Mouse (Mus musculus) thymus, postnatal 25 days (tissue): ENCODE results near the gene Cdk5rap3.

Experiments
- DNase-seq: peaks from one replicate; pipeline ENCODE4 v3.0.0; 2022

Gene Cdk5rap3

DNA sequence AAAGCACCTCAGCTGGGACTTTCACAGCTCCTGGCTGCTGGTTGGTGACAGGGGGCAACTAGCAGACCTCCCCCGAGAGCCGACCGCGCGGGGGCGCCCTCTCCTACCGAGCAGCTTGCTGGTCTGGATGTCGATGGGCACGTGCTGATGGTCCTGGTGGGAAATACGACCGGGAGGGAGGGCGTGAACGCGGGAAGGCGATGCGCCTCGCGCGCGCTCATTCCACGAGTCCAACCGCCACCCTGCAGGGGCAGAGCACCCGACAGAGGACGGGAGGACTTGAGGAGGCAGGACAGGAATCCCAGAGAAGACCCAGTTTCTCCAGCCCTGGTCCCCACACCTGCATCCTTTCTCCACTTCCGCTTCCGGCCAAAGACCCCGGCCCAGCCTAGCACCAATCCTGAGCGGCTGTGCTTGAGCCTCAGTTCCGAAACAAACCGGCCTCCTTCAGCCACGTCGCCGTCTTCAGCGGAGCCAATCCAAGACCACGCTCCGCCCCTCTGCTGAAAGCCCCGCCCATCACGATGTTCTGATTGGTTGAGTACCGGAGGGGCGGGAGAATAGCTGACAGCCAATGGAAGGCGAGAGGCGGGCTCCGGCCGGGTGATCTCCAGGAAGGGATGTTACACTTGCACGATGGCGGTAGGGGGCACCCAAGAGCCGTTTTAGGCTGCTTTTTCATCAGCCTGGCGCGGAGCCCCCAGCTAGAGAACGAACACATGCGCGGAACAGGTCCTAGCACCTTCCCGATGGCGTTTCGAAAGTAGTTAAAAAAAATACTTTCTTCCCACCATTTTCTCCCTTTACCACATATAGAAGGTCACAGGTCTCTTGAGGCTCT, at the start of gene Cdk5rap3:
TSS of gene Cdk5rap3 (minus strand) at position 453 of the 841 bp plus-strand sequence.
- DNase-seq = peak; percentile 100

DNA sequence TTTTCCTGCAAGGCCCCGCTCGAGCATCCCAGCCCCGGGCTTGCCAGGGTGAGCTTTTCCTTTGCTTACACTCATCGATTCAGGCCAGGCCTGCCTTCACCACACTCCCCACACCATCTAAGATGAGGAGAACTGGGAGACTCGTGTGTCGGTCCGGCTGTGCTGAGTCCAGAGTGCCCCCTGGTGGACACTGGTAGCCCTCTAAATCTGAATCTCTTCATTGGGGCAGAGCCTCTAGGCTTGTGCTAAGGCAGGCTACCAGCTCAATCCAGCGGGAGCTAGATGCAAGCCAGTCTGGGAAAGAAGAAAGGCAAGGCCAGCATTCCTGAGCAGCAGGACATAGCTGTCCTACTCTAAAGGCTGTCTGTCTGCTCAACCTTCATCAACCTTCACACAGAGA, 47.3 kb upstream of the Cdk5rap3 start:
- DNase-seq = peak; percentile 89

DNA sequence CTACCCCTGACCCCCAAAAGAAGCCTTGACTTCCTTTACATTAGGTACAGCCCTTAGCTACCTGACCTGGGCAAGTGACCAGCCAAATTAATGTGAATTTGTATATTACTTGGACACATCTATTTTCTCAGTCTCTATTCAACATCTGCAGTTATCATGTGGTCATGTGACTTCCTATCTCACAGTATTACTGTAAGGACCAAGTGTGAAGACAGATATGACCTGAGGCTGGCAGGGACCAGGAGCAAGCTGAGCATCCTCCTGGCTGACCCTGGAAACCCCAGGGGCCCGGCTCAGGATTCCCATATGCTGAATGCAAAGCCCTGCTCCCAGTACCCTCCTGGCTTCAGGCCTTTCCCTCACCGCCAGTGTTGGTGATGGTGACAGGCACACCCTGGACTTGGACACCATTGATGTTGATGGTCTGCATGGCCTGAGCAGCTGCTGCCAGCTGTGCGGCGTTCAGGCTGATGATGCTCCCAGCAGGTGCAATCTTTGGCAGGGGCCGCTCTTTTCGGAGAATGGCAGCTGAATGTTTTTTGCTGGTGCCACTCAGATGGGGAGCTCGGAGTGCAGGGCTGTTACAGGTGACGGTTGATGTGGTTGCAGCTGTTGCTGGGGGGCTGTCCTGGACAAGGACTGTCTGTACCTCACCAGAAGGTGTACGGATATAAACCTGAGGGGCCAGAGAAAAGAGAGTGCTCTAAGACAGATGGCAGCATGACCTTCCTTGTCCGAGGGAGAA, 40.9 kb upstream of the Cdk5rap3 start:
- peak; percentile 69 for DNase-seq

DNA sequence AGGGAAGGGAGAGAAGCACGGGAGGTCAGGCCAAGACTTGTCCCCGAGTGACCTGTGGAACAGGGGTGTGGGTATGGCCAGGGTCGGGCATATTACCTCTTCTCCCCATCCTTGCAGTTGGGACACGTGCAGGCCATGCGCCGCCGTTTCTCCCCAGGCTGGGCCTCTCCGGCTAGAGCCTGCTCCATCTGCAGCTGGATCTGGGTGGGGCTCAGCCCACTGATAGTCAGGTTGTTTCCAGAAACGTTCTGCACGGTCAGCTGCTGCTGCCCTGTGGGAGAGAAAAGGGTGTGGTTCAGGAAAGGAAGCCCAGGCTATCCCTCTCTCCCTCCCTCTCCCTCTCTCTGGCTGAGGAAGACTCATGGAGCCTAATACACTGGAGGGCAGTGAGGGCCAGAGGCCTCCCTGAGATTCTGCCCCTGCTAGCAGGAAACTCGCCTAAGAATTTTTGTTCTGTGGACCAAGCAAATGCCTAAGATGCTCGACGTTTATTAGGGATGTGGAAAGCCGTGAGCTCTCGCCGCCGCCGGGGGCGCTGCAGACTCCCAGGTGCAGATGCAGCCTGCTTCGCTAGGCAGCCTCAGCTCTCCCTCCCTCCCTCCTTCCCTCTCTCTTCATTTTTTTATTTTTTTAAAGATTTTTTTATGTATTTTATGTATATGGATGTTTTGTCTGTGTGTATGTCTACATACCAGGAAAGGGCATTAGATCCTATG, 39.9 kb upstream of the Cdk5rap3 start:
- no peak for DNase-seq

DNA sequence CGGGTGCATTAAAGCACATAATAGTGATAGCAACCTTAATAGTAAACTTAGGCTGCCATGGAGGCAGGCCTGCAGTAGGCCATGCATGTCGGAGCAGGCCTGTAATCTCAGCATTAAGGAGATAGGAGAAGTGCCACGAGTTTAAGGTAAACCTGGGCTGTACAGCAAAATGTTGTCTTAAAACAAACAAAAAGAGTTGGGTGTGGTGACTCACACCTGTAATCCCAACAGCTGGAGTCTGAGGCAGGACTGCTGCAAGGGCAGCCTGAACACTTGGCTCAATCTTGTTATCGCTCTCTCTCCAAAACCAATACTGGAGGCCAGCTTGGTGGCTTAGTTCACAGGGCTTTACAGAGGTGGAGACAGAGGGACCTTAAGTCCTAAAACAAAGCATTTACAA, 38.8 kb upstream of the Cdk5rap3 start:
- DNase-seq = no peak

DNA sequence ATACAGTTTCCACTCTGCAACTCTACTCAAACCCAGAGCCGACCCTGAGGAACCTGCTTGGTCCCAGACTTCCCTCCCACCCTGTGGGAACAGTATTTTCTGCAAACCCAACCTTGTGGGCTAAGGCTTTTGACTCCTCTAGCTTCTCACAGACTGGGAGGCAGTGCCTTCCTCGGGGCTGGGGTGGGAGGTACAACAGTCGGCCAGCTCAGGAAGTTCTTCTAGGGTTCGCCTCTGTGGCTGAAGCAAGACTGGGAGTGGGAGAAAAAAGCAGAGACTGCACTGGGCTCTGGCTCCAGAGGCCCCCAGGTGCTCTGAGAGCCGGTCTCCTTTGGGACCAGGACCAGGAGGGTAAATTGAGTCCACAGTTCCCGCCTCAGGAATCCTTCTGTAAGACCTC, 36.6 kb upstream of the Cdk5rap3 start:
- DNase-seq = peak; percentile 45

DNA sequence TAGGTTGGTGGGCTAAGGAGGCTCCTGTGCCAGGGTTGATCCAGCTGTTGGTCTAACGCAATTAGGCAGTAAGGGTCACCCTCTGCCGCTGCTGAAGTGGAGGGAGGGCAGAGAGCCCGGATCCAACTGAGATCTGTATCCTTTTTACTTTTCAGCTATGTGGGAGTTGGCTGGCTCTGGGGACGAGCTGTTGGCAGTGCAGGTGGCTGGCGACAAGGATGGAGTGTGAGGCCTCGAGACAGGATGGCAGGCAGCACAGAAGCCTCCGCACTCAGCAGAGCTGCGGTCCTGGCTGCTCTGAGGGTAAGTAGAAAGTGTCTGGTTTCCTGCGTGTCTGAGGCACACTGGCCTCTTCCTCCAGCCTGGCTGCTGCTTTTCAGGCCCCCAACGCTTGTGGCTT, 36.1 kb upstream of the Cdk5rap3 start:
- DNase-seq = peak; percentile 52

DNA sequence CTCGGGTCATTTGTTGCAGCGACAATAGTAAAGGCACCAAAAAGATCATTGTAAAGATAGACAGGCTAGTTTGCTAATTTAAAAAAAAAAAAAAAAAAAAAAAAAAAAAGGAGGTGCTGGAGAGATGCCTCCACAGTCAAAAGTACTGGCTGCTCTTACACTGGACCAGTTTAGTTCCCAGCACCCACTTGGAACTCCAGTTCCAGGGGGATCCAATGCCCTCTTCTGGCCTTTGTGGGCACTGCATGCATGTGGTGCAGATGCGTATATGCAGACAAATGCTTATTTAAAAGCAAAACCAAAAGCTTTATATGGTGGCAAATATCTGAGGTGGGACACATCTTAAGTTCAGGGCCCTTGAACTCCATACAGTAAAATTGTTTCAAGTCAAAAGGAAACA, 34.5 kb upstream of the Cdk5rap3 start:
- DNase-seq = peak; percentile 36

DNA sequence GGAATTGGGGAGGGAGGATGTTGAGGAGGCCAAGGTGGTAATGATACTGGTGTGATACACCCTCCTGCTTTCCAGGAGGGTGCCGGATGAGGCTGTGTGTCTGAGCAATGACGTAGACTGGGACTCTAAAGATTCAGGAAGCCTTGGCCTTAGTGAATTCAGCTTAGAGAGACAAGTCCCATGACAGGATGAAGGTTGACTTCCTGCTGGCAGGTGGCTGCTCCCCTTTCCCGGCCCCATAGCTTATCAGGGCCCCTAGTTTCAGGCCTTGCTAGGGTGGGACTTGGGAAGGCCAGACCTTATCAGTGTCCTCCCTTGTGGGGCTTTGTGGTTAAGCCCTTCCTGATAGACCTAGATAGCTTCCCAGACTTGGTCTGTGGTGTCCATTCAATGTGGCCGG, 31.6 kb upstream of the Cdk5rap3 start:
- DNase-seq = no peak

DNA sequence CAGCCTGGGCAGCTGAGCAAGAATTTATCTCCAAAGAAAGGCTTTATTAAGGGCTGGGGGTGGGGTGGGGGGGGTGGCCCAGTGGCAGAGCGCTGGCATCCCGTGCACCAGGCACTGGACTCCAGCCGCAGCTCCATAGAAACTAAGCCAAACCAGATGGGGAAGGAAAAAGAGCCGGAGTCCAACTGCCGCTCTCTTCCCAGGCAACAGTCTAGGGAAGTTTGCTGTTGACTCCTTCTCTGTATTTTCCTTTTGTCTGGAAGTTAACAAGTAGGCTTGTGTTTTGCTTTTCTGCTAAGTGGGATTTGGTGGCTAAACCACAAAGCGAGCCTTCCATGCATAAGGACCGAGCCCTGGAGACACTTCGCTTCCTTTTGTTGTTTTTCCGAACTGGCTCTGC, 30.2 kb upstream of the Cdk5rap3 start:
- DNase-seq = no peak

DNA sequence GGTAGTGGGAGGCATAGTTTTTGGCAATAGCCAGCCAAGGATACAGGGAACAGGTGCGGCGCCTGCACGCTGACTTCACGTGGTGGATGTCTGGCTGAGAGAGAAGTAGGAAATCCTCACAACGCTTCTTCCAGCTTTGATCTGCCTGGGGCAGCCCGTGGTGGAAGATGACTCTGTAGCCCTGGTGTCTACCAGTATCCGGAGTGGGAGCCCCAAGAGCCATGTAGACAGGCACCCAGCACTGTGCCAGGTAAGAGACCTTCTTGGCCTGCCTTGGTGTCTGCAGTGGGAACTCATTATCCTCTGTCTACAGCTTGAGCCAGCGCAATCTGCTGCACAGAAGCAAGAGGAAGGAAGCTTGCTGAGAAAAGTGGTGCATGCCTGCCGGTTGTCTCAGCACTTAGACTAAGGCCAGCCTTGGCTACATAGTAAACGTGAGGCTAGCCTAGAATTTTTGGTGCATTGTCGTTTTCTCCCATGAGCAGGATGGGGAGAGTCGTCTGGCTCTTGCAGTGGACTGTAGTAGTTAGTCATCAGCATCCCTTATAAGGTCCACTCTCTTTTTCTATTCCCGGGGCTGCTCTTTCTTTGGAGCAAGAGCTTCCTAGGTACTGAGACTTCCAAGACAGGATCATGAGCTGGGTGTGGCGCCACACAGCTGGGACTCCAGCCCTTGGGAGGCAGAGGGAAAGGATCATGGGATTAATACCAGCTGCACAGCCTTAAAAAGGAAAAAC, 28.7 kb upstream of the Cdk5rap3 start:
- peak; percentile 36 for DNase-seq

DNA sequence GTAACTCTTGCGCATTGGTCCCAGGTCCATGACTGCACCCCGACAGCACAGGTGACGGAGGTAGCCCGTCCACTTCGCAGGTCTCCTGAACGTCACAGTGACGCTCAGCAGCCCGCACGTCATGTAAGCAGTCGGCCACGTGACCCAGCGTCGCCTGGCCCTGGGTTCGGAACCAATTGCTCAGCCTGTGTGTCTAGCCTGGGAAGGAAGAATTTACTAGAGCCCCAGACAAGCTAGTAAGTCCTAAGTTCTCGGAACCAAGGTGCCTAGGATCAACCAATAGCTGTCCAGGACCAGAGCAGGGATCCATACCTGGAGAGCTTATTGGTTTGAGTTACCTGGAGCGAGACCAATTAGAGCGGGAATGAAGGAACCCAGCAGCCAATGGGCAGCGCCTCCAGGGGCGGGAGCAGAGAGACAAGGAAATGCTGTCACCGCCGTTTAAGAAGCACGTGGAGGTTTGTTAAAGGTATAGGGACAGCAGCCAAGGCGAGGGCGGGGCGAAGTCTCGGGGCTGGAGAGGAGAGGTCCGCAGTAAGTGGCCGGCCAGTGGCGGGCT, 27.5 kb upstream of the Cdk5rap3 start, which contains the start of gene Pnpo:
TSS of gene Pnpo (minus strand) at position 241 of the 559 bp plus-strand sequence.
- DNase-seq = peak; percentile 90

DNA sequence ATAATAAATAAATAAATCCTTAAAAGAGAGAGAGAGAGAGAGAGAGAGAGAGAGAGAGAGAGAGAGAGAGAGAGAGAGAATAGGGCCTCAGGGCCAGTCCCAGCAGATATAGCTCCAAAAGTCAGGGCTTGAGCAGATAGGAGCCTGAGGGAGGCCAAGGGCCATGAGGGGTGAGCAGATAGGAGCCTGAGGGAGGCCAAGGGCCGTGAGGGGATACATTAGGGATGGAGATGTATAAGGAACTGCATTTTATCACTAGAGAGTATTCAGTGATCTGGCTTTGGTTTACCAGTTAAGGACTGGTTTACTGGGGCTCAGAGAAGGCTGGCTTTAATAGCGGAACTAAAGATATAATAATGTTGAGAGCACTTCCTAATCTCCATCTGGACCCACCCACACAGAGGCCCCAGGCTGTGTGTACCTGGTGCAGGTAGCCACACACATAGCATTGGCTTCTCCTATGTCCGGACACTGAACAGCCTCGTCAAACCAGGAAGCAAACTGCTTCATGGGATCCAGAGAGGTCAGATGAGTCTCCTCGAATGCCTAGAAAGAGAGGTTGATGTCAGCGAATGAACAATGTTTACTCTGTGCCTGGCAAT, 25.8 kb upstream of the Cdk5rap3 start:
- no peak for DNase-seq

DNA sequence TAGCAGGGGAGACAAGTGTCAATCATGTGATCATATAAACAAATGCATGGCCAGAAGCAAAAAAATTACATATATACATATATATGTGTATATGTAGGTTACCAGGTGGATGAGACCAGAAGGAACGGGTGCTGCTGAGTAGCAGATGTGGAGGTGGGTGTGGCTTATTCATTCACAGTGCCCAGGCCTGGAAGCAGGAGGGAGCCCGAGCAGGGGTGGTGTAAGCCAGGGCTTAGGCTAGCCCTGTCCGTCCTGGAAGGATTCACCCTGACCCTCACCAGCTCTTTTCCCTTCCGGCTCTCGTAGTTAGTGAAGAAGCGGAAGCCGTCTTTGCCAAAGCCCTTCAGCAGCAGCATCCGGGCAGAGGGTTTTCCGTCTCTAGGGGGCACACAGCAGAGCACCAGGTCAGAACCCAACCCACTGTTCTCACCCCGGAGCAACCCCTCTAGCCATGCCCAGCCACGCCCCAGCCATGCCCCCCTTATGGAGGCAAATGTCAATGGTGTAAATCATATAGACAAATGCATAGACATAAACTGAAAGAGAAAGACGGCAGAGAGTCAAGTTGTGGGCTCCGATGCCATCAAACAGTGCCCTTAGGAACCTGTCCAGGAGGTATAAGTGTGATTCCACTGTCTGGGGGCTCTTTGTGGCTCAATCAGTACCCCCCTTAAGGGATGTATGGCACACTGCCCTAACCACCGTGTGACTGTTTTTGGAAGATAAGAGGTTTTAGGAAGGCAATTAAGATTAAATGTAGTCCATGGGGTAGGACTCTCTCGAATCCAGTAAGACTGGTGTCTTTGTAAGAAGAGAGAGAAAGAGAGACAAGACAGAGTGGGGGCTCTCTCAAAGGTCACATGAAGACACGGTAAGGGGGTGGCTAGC, 24.5 kb upstream of the Cdk5rap3 start:
- DNase-seq = no peak

DNA sequence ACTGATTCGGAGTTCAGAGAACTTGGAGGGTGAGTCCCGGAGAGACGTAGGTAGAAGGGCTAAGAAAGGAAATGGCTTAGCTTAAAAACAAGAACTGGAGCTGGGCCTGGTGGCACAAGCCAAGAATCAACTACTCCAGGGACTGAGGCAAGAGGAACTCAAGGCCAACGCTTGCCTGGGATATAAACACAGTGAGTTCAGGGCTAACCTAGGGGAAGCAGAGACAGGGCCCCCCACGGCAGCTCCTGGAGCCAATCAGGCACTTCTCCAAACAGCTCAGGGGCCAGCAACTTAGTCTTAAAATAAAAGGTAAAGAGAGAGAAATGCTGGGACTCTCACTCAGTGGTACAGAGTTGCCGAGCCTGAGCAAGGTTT, 22.1 kb upstream of the Cdk5rap3 start:
- DNase-seq = no peak

DNA sequence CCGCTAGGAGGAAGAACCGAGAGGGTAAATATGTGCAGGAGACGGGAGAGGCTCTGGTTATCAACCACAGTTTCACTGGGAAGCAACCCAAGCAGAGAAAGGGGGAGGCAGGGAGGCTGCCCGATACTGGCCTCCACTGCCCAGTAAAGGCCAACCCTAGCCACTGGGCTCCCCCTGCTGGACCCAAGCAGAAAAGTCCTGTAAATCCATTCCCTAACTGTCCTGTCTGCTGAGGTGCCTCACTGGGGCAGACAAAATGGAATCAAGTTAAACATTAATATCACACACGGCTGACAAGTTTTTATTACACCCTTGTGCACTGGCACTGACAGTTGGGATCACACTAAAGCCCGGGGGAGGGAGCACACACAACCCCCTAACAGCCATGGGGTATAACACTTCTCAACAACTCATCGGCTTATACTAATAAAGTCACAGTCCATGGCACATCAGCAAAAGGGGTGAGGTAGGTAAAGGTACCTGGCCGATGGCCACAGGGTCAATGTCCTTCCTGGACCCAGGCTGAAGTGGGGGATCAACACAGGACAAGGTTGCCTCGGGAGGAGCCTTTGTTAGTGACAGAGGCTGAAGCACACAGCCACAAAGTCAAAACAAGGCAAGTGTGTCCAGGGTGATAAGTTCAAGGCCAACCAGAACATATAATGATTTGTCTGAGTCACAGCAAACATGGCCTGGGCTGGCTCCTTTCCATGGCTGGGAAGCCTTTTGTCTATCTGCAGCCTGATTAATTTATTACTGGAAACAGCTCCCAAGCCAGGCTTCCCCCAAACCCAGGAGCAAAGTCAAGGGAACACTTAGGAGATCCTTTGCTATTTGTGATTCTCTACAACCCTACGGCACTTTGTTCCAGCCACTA, 21.5 kb upstream of the Cdk5rap3 start:
- no peak for DNase-seq

DNA sequence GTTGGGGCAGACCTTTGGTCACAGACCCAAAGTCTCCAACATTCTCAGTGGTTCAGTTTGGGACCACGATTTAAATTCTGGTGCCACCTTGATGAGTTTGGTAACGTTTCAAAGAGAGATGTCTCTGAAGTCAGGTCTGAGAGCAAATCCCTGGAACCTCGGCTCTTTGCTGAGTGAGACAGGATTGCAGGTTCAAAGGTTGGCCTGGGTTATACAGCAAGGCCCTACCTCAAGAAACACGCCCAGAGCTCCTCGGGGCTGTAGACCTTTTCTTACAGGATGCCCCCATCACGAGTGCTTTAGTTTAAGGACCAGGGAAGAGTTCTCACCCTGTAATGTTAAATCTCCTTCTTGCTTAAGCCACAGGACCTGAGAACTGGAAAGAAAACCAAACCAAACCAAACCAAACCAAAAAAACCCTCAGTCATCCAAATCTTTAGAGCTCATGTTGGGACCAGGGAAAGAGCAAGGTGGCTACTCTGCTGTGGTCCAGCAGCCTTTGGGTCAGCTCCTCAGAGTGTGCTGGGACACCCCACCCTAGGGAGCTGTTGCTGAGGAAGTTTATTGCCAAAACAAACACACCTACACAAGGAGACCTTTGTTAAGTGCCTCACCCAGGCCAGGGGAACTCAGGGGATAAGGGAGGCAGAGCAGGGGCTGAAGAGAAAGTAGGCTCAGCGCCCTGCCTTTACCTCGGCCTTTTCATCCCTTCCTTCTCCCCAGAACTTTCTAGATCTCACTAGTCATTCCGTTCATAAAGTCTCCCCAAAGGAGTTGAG, 19.8 kb upstream of the Cdk5rap3 start:
- DNase-seq = no peak

DNA sequence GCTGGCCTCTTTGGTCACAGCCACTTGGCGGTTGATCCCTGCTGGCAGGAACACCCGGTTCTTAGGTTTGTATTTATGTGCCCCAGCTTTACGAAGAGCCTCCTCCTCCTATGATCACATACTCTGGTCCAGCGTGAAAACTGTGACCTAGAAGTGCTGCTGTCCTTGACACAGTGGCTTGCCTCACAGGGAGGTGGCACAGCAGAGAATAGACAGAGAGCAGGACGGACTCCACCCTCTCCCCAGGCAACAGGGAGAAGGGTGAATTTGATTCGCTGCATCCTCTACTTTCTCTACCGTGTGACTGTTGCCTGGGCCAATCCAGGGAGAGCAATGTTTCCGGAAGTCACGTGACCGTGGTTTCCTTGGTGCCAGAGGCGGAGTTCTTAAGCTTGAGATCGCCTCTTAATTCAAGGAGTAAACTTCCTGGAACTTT, 18.6 kb upstream of the Cdk5rap3 start:
- no peak for DNase-seq
